Mouse (Mus musculus): ENCODE measurements around the gene Gdf7. TPM values are rescaled to one million over a fixed set of nuclear protein-coding genes. Genes with fewer than 3 reads are reported as not detected.

Gene Gdf7
- polyA plus RNA-seq, 1 experiment, result 0.98 TPM

GRCm38 (mm10) chr12:8306432-8306831 is 4.7 kb upstream of the Gdf7 start:
- DNase-seq (ENCODE audit: low read depth), result peak; percentile 87
- peak; percentile 87 for TF ChIP-seq CTCF (IDR thresholded peaks at IDR 0.05; ENCODE audit: borderline replicate concordance, extremely low read depth, insufficient read depth, insufficient read length)
- no peak for TF ChIP-seq POLR2A (IDR thresholded peaks at IDR 0.05; ENCODE audit: borderline replicate concordance, extremely low read depth, insufficient read depth, insufficient read length, poor library complexity, severe bottlenecking)

- no peak for DNase-seq (ENCODE audit: low read depth)
- TF ChIP-seq CTCF (IDR thresholded peaks at IDR 0.05; ENCODE audit: borderline replicate concordance, extremely low read depth, insufficient read depth, insufficient read length) (no peak), POLR2A (IDR thresholded peaks at IDR 0.05; ENCODE audit: borderline replicate concordance, extremely low read depth, insufficient read depth, insufficient read length, poor library complexity, severe bottlenecking) (no peak)
These were observed 3.5 kb upstream of the Gdf7 start for GRCm38 (mm10) chr12:8305258-8305657.

GRCm38 (mm10) chr12:8301011-8301814 is 541 bp downstream of the Gdf7 start:
- TF ChIP-seq POLR2A (IDR thresholded peaks at IDR 0.05; ENCODE audit: borderline replicate concordance, extremely low read depth, insufficient read depth, insufficient read length, poor library complexity, severe bottlenecking) (no peak), CTCF (IDR thresholded peaks at IDR 0.05; ENCODE audit: borderline replicate concordance, extremely low read depth, insufficient read depth, insufficient read length) (no peak)
- no peak for DNase-seq (ENCODE audit: low read depth)

- no peak for DNase-seq (ENCODE audit: low read depth)
- no peak for TF ChIP-seq CTCF (IDR thresholded peaks at IDR 0.05; ENCODE audit: borderline replicate concordance, extremely low read depth, insufficient read depth, insufficient read length)
- TF ChIP-seq POLR2A (IDR thresholded peaks at IDR 0.05; ENCODE audit: borderline replicate concordance, extremely low read depth, insufficient read depth, insufficient read length, poor library complexity, severe bottlenecking), result no peak
These were observed 1.2 kb downstream of the Gdf7 start for GRCm38 (mm10) chr12:8300521-8300920.

GRCm38 (mm10) chr12:8300111-8300480 is 1.7 kb downstream of the Gdf7 start:
- no peak for TF ChIP-seq POLR2A (IDR thresholded peaks at IDR 0.05; ENCODE audit: borderline replicate concordance, extremely low read depth, insufficient read depth, insufficient read length, poor library complexity, severe bottlenecking)
- no peak for TF ChIP-seq CTCF (IDR thresholded peaks at IDR 0.05; ENCODE audit: borderline replicate concordance, extremely low read depth, insufficient read depth, insufficient read length)
- no peak for DNase-seq (ENCODE audit: low read depth)

- no peak for TF ChIP-seq CTCF (IDR thresholded peaks at IDR 0.05; ENCODE audit: borderline replicate concordance, extremely low read depth, insufficient read depth, insufficient read length)
- no peak for TF ChIP-seq POLR2A (IDR thresholded peaks at IDR 0.05; ENCODE audit: borderline replicate concordance, extremely low read depth, insufficient read depth, insufficient read length, poor library complexity, severe bottlenecking)
- peak; percentile 26 for DNase-seq (ENCODE audit: low read depth)
These were observed 2.3 kb downstream of the Gdf7 start for GRCm38 (mm10) chr12:8299143-8300110.

GRCm38 (mm10) chr12:8298361-8299142 is 3.2 kb downstream of the Gdf7 start:
- peak; percentile 23 for DNase-seq (ENCODE audit: low read depth)
- TF ChIP-seq POLR2A (IDR thresholded peaks at IDR 0.05; ENCODE audit: borderline replicate concordance, extremely low read depth, insufficient read depth, insufficient read length, poor library complexity, severe bottlenecking), result no peak
- TF ChIP-seq CTCF (IDR thresholded peaks at IDR 0.05; ENCODE audit: borderline replicate concordance, extremely low read depth, insufficient read depth, insufficient read length), result no peak

GRCm38 (mm10) chr12:8297586-8298214 is 4.1 kb downstream of the Gdf7 start:
- TF ChIP-seq POLR2A (IDR thresholded peaks at IDR 0.05; ENCODE audit: borderline replicate concordance, extremely low read depth, insufficient read depth, insufficient read length, poor library complexity, severe bottlenecking) (no peak), CTCF (IDR thresholded peaks at IDR 0.05; ENCODE audit: borderline replicate concordance, extremely low read depth, insufficient read depth, insufficient read length) (no peak)

GRCm38 (mm10) chr12:8296154-8296553 is 5.6 kb downstream of the Gdf7 start:
- TF ChIP-seq CTCF (IDR thresholded peaks at IDR 0.05; ENCODE audit: borderline replicate concordance, extremely low read depth, insufficient read depth, insufficient read length), result no peak
- TF ChIP-seq POLR2A (IDR thresholded peaks at IDR 0.05; ENCODE audit: borderline replicate concordance, extremely low read depth, insufficient read depth, insufficient read length, poor library complexity, severe bottlenecking), result no peak
- DNase-seq (ENCODE audit: low read depth), result no peak

More at GRCm38 (mm10) chr12:8297586-8298214, 4.1 kb downstream of the Gdf7 start:
- peak; percentile 47 for DNase-seq (ENCODE audit: low read depth)

GRCm38 (mm10) chr12:8295307-8295913 is 6.3 kb downstream of the Gdf7 start:
- no peak for TF ChIP-seq CTCF (IDR thresholded peaks at IDR 0.05; ENCODE audit: borderline replicate concordance, extremely low read depth, insufficient read depth, insufficient read length)

More at GRCm38 (mm10) chr12:8295307-8295913, 6.3 kb downstream of the Gdf7 start:
- DNase-seq (ENCODE audit: low read depth), result no peak
